Mouse (Mus musculus) gastrocnemius, postnatal 36 days (tissue): ENCODE results near the gene Lce1h. TPM values are rescaled to one million over a fixed set of nuclear protein-coding genes. Genes with fewer than 3 reads are reported as not detected.

Experiments used
- DNase-seq, 2 experiments: peaks; one replicate each; pipeline ENCODE4 v3.0.0; 2022
- intact Hi-C: fragments of 180-260 bp; cut with DNase I; formaldehyde crosslinking; loops from one replicate; pipeline ENCODE4 v1.15.1; 2025
- long read RNA-seq, 2 experiments: library from polyadenylated mRNA; stranded (forward); transcript quantifications; one replicate each; pipeline ENCODE4 v2.0.0; 2021
- total RNA-seq, 2 experiments: library from RNA; stranded (reverse); gene quantifications; 2 replicates each; pipeline ENCODE4 v1.2.3; 2021

The Lce1h gene
- not detected for total RNA-seq
- long read RNA-seq, experiment 1, result 0 reads
- long read RNA-seq, experiment 2, result 0 reads

DNA sequence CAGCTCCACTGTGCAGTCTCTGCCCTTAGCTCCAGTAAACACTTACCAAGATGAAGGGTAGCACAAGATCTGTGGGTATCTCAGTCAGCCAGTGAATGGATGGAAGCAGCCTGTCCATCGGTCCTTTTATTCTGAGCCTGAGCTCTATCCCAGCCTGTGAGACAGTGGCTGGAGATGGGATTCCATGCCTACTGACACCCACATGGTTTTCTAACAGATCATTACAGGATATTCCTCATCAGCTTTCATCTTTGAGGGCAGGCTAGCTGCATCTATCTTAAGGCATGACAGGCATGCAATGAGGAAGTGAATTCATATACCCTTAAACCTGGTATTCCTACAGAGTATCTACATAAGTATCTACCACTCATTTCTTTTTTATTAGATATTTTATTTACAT, at the start of gene Lce1h:
Lce1h (minus strand) TSS at position 101 of the 400 bp plus-strand sequence.
- DNase-seq, result no peak
- intact Hi-C loops, result no loop called here

DNA sequence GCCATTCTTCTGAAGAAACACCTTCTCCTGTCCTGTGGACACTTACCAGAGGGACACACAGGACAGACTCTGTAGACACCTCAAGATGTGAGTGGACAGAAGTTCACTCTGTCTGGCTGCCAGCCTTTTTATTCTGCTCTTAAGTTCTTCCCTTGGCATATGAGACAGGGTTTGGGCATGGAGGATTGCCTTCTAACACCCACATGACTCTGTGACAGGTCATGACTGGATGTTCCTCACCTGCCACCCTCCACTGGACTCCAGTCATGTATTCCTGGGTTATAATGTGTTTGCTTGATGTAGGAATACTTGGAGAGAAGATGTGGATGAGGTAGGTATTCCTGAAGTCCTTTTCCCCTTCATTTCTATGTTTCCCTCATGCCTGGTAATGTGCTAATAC, 42.9 kb upstream of the Lce1h start, which contains the start of gene Lce1k:
Lce1k (minus strand) TSS at position 101 of the 400 bp plus-strand sequence.
- no peak for DNase-seq
- intact Hi-C loops, result no loop called here

DNA sequence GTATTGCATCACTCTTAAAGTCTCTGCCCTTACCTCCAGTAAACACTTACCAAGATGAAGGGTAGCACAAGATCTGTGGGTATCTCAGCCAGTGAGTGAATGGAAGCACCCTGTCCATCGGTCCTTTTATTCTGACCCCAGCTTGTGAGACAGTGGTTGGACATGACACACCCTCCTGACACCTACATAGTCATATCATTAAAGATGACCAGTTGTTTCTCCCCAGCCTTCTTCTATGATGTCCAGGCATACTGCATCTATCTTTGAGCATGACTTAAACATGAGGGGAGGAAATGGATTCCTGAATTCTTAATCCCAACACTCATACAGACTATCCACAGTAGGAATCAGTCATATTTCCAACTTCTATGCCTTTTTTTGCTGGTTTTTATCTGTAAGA, 25.5 kb upstream of the Lce1h start, which contains the start of gene Lce1j:
Lce1j (minus strand) TSS at position 101 of the 400 bp plus-strand sequence.
- intact Hi-C loops, result no loop called here
- no peak for DNase-seq

DNA sequence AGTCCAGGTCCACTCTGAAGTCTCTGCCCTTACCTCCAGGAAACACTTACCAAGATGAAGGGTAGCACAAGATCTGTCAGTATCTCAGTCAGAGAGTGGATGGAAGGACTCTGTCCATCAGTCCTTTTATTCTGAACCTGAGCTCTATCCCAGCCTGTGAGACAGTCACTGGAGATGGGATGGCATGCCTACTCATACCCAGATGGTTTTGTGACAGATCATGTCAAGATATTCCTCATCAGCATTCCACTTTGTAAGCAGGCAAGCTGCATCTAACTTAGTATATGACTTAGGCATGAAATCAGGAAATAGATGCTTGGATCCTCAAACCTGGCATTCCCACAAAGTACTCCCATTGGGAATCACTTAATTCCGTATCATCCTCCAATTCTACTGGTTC, 13.9 kb upstream of the Lce1h start, which contains the start of gene Lce1i:
Lce1i (minus strand) TSS at position 101 of the 400 bp plus-strand sequence.
- no peak for DNase-seq
- intact Hi-C loops, result no loop called here

DNA sequence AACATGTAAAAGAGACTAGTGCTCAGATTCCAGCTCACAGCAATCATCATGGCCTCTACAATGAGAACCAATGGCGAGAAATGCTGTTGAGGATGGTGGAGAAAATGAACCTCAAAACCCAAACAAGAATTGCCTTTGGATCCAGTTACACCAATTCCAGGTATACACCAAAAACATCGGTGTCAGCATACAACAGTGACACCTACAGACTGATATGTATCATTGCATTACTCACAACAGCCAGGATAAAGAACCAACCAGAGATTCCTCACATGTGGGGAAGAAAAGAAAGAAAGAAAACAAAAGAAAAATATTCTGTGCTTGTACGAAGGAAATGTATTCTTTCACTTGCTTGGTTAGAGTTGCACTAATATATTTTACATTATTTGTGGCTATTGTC, 6.7 kb upstream of the Lce1h start:
- no peak for DNase-seq
- intact Hi-C loops, result no loop called here

DNA sequence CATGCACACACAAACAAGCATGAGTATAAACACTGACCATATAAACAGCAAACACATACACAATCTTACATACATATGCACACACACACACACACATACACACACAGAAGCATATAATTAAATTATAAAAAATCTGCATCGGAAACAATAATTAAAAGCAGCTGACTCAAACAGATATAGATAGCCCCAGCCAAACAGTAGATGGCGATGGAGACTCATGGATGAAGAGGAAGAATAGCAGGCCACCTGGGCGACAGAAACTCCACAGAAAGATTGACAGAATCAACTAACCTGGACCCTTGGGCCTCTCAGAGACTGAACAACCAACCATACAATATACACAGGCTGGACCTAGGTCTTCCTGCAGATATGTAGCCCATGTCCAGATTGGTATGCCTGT, 11.7 kb downstream of the Lce1h start:
- no peak for DNase-seq

DNA sequence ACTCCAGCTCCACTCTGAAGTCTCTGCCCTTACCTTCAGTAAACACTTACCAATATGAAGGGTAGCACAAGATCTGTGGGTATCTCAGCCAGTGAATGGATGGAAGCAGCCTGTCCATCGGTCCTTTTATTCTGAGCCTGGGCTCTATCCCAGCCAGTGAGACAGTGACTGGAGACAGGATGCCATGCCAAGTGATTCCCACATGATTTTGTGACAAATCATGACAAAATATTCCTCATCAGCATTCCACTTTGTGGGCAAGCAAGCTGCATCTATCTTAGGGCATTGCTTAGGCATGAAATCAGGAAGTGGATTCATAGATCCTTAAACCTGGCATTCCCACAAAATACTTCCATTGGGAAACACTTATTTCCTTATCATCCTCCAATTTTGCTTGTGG, 12.6 kb downstream of the Lce1h start, which contains the start of gene Lce1g:
Lce1g (minus strand) TSS at position 101 of the 400 bp plus-strand sequence.
- intact Hi-C loops, result no loop called here
- no peak for DNase-seq

More for the DNA sequence above, 11.7 kb downstream of the Lce1h start:
- intact Hi-C loops, result no loop called here

DNA sequence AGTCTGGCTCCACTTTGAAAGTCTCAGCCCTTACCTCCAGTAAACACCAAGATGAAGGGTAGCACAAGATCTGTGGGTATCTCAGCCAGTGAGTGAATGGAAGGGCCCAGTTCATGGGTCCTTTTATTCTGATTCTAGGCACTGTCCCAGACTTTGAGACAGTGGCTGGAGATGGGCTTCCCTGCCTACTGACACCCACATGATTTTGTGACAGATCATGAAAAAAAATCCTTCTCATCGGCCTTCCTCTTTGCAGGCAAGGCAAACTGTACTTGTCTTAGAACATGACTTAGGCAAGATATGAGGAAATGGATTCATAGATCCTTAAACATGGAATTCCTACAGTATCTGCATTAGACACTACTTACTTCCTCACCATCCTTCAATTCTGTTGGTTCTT, 25.9 kb downstream of the Lce1h start, which contains the start of gene Gm38119:
Gm38119 (minus strand) TSS at position 101 of the 400 bp plus-strand sequence.
- intact Hi-C loops, result no loop called here
- DNase-seq, result no peak

DNA sequence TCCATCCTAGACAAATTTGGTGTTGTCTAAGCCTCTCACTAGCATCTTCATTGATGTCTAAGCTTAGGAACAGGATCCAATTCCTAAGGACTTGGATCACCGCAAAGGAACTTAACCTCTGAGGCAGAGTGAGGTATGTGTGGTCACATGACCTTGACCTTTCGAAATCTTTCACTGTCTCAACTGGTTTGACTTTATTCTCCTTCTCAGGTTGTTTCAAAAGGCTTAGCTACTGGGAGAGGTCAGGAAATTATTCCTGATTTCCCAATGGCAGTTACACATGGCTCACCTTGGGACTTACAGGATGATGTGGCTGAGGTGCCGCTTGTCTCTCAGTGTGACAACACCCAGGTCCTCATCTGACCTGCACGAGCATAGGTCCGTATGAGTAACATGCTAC, 42.2 kb downstream of the Lce1h start:
- intact Hi-C loops, result no loop called here
- DNase-seq, result no peak

DNA sequence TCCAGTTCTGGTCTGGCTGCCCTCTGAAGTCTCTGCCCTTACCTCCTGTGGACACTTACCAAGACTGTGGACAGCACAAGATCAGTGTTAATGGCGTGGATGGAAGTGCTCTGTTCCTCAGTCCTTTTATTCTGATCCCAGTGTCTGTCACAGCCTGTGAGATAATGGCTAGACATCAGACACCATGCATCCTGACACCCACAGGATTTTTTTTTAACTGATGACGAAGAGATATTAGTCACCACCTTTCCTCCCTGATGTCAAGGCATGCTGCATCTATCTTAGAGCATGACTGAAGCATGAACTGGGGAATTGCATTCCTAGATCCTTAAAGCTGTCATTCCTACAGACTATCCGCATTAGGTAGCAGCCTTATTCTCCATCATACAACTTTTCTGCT, 44.6 kb downstream of the Lce1h start, which contains the start of gene Lce1f:
Lce1f (minus strand) TSS at position 101 of the 400 bp plus-strand sequence.
- intact Hi-C loops, result no loop called here
- no peak for DNase-seq

DNA sequence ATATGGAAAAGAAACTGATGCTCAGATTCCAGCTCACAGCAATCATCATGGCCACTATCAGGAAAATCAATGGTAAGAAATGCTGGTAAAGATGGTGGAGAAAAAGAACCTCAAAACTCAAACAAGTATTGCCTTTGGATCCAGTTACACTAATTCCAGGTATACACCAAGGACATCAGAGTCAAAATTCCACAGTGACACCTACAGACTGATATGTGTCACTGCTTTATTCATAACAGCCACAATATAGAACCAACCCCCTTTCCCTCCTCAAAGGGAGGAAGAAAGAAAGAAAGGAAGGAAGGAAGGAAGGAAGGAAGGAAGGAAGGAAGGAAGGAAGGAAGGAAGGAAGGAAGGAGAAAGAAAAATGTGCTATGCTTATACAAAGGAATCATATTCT, 49.7 kb downstream of the Lce1h start:
- no peak for DNase-seq
- intact Hi-C loops, result no loop called here

Other genes starting within 250 kb of the Lce1h start
- not detected for gene 2310046K23Rik, start 230.6 kb downstream of the Lce1h start, total RNA-seq
- gene Ivl, start 191.3 kb downstream of the Lce1h start, total RNA-seq, result not detected
- gene Smcp, start 176.1 kb downstream of the Lce1h start, total RNA-seq, result not detected
- gene 2210017I01Rik, start 157.6 kb downstream of the Lce1h start, total RNA-seq, result not detected
- gene Lce6a, start 143.4 kb downstream of the Lce1h start, total RNA-seq, result not detected
- not detected for gene Lce1a1, start 116.8 kb downstream of the Lce1h start, total RNA-seq
- not detected for gene Lce1b, start 108.1 kb downstream of the Lce1h start, total RNA-seq
- not detected for gene Lce1a2, start 94.8 kb downstream of the Lce1h start, total RNA-seq
- gene Lce1c, start 85.8 kb downstream of the Lce1h start, total RNA-seq, result not detected
- gene Lce1d, start 77.9 kb downstream of the Lce1h start, total RNA-seq, result not detected
- gene Lce1e, start 56.0 kb downstream of the Lce1h start, total RNA-seq, result not detected
- gene Lce1f, start 44.7 kb downstream of the Lce1h start, total RNA-seq, result not detected
- not detected for gene Gm38119, start 26.0 kb downstream of the Lce1h start, total RNA-seq
- not detected for gene Lce1g, start 12.7 kb downstream of the Lce1h start, total RNA-seq
- not detected for gene Lce1i, start 13.8 kb upstream of the Lce1h start, total RNA-seq
- gene Lce1j, start 25.4 kb upstream of the Lce1h start, total RNA-seq, result not detected
- gene Lce1k, start 42.8 kb upstream of the Lce1h start, total RNA-seq, result not detected
- not detected for gene Kprp, start 62.2 kb upstream of the Lce1h start, total RNA-seq
- gene Lce1l, start 86.2 kb upstream of the Lce1h start, total RNA-seq, result not detected
- gene 2310050C09Rik, start 105.2 kb upstream of the Lce1h start, total RNA-seq, result not detected
- not detected for gene Lce3a, start 161.2 kb upstream of the Lce1h start, total RNA-seq
- gene Lce3b, start 167.9 kb upstream of the Lce1h start, total RNA-seq, result not detected
- gene Lce3c, start 179.4 kb upstream of the Lce1h start, total RNA-seq, result not detected
- gene Lce3d, start 192.3 kb upstream of the Lce1h start, total RNA-seq, result not detected
- not detected for gene Lce3e, start 202.0 kb upstream of the Lce1h start, total RNA-seq
- gene Lce3f, start 227.2 kb upstream of the Lce1h start, total RNA-seq, result not detected